Mouse (Mus musculus): ENCODE measurements around the gene Gzmg.

DNA sequence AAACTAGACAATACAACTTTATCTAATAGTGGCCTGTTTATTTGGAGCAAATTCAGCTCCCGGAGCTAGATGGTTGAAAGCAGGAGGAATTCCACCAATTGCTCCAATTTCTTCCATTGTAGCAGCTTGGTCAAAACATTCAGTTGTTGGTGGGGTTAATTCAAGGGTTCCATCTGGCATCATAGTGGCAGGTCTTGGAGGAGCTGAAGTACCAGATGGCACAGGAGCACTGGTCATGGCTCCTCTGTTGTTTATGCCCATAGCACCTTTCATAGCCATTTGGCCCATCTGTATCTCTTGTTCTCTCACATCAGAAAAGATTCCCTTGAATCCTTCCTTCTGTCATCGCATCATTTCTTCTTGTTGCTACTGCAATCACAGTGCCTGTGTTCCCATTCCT lies 2.7 kb upstream of the Gzmg start:
- no peak for TF ChIP-seq CTCF (IDR thresholded peaks at IDR 0.05; ENCODE audit: low read depth)
- TF ChIP-seq EP300 (IDR thresholded peaks at IDR 0.05; ENCODE audit: low read depth) = no peak
